Mouse (Mus musculus): ENCODE measurements around the gene Ccdc113. TPM values are rescaled to one million over a fixed set of nuclear protein-coding genes. Genes with fewer than 3 reads are reported as not detected.

The Ccdc113 gene
- polyA plus RNA-seq, 1 experiment from 2014 or later, result 3.0 TPM

- no peak for ATAC-seq (ENCODE audit: low FRiP score)
- Histone ChIP-seq H3K27me3 (no peaks in the 10 kb centered on the region), H3K4me1 (replicated peaks) (no peaks in the 10 kb centered on the region), H3K4me3 (no peak overlapping the region), H3K9me3 (no peaks in the 10 kb centered on the region), H3K27ac (no peak overlapping the region), H3K9ac (no peak overlapping the region), H3K4me2 (no peak overlapping the region), H3K36me3 (no peaks in the 10 kb centered on the region)
- 54% methylated on average over 5 of the region's 5 CpGs for WGBS
Measured at GRCm38 (mm10) chr8:95504835-95505234, 29.1 kb upstream of the Ccdc113 start.

- 75% methylated on average over 3 of the region's 3 CpGs for WGBS
- no peak overlapping the region for H3K4me2 ChIP-seq
- H3K36me3 ChIP-seq, result no peaks in the 10 kb centered on the region
- no peak overlapping the region for H3K27ac ChIP-seq
- no peak for ATAC-seq (ENCODE audit: low FRiP score)
- H3K9ac ChIP-seq, result no peak overlapping the region
- no peak overlapping the region for H3K4me3 ChIP-seq
- no peaks in the 10 kb centered on the region for H3K4me1 ChIP-seq (replicated peaks)
- H3K9me3 ChIP-seq, result no peaks in the 10 kb centered on the region
- no peaks in the 10 kb centered on the region for H3K27me3 ChIP-seq
Measured at GRCm38 (mm10) chr8:95505606-95506005, 28.3 kb upstream of the Ccdc113 start.

- ATAC-seq (ENCODE audit: low FRiP score), result no peak
- no peaks in the 10 kb centered on the region for H3K4me1 ChIP-seq (replicated peaks)
Measured at GRCm38 (mm10) chr8:95506245-95506644, 27.6 kb upstream of the Ccdc113 start.

DNA sequence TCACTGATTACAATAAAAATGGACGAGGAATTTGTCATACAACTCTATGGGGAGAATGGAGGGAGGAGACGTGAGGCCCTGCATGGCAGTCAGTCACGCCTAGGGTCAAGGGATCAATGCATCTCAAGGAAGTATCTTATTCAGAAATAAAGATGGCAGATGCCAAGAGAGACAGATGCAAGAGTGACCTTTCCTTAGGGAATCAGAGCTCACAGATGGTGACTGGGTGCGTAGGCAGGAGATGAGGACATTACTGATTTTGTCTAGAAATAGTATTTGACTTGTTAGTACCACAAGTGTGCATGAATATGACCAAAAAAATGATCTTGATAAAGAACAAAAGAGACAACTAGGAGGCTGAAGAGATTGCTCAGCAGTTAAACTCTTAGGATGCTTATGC is 21.6 kb upstream of the Ccdc113 start:
- Histone ChIP-seq H3K4me1 (replicated peaks) (0 out of 2 replicates have a peak, but pooled peaks cover 3% of the 10 kb centered on the region), H3K9ac (no peak overlapping the region), H3K4me2 (no peak overlapping the region), H3K27me3 (no peaks in the 10 kb centered on the region), H3K36me3 (no peaks in the 10 kb centered on the region), H3K27ac (no peak overlapping the region), H3K4me3 (no peak overlapping the region), H3K9me3 (no peaks in the 10 kb centered on the region)
- WGBS, result 45% methylated on average over 4 of the region's 4 CpGs
- ATAC-seq (ENCODE audit: low FRiP score), result no peak

More at GRCm38 (mm10) chr8:95506245-95506644, 27.6 kb upstream of the Ccdc113 start:
- Histone ChIP-seq H3K4me3 (no peak overlapping the region), H3K36me3 (no peaks in the 10 kb centered on the region), H3K9ac (no peak overlapping the region), H3K9me3 (no peaks in the 10 kb centered on the region), H3K27me3 (no peaks in the 10 kb centered on the region), H3K27ac (no peak overlapping the region), H3K4me2 (no peak overlapping the region)
- 67% methylated on average over 5 of the region's 5 CpGs for WGBS

DNA sequence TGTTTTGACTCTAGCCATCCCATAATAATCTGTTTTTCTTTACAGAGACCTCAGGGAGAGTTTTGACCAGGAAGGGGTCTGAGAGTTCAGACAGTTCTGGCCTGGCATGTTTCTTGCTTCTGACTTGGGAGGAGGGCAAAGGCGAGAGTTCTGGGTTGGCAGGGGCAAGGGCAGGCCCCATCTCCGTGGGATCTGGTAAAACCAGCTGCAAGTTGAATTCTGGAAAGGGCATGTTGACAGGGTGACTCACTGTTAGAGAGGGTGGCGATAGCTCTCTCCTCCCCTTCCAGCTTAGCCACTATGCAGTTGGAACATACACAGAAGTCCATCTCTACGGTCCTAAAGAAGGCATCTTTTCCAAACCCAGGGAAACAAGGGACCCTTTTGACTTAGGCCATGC is 20.7 kb upstream of the Ccdc113 start:
- WGBS, result 78% methylated on average over 4 of the region's 4 CpGs
- no peak overlapping the region for H3K27ac ChIP-seq
- H3K27me3 ChIP-seq, result no peaks in the 10 kb centered on the region
- H3K4me3 ChIP-seq, result no peak overlapping the region
- H3K36me3 ChIP-seq, result no peaks in the 10 kb centered on the region
- 0 out of 2 replicates have a peak, but pooled peaks cover 3% of the 10 kb centered on the region for H3K4me1 ChIP-seq (replicated peaks)
- H3K4me2 ChIP-seq, result no peak overlapping the region
- no peak overlapping the region for H3K9ac ChIP-seq
- H3K9me3 ChIP-seq, result no peaks in the 10 kb centered on the region
- ATAC-seq (ENCODE audit: low FRiP score), result no peak

GRCm38 (mm10) chr8:95516928-95517327 is 17.0 kb upstream of the Ccdc113 start:
- no peaks in the 10 kb centered on the region for H3K9me3 ChIP-seq
- no peak overlapping the region for H3K9ac ChIP-seq
- H3K27ac ChIP-seq, result no peak overlapping the region
- ATAC-seq (ENCODE audit: low FRiP score), result no peak
- H3K4me2 ChIP-seq, result no peak overlapping the region
- no peaks in the 10 kb centered on the region for H3K36me3 ChIP-seq
- H3K4me3 ChIP-seq, result no peak overlapping the region
- 90% methylated on average over 6 of the region's 6 CpGs for WGBS
- H3K4me1 ChIP-seq (replicated peaks), result 0 out of 2 replicates have a peak, but pooled peaks cover 3% of the 10 kb centered on the region
- H3K27me3 ChIP-seq, result no peaks in the 10 kb centered on the region

- Histone ChIP-seq H3K9ac (no peak overlapping the region), H3K4me2 (no peak overlapping the region), H3K27ac (no peak overlapping the region), H3K4me3 (no peak overlapping the region), H3K27me3 (no peaks in the 10 kb centered on the region), H3K9me3 (no peaks in the 10 kb centered on the region), H3K36me3 (no peaks in the 10 kb centered on the region), H3K4me1 (replicated peaks) (no peaks in the 10 kb centered on the region)
- WGBS, result 93% methylated on average over 4 of the region's 4 CpGs
- ATAC-seq (ENCODE audit: low FRiP score), result no peak
Measured at GRCm38 (mm10) chr8:95523991-95524390, 9.9 kb upstream of the Ccdc113 start.

- no peaks in the 10 kb centered on the region for H3K9me3 ChIP-seq
- ATAC-seq (ENCODE audit: low FRiP score), result no peak
- H3K4me3 ChIP-seq, result no peak overlapping the region
- no peaks in the 10 kb centered on the region for H3K36me3 ChIP-seq
- WGBS, result 77% methylated on average over 10 of the region's 10 CpGs
- no peak overlapping the region for H3K9ac ChIP-seq
- no peaks in the 10 kb centered on the region for H3K4me1 ChIP-seq (replicated peaks)
- H3K4me2 ChIP-seq, result no peak overlapping the region
- H3K27ac ChIP-seq, result no peak overlapping the region
- H3K27me3 ChIP-seq, result no peaks in the 10 kb centered on the region
Measured at GRCm38 (mm10) chr8:95528194-95528593, 5.7 kb upstream of the Ccdc113 start.

DNA sequence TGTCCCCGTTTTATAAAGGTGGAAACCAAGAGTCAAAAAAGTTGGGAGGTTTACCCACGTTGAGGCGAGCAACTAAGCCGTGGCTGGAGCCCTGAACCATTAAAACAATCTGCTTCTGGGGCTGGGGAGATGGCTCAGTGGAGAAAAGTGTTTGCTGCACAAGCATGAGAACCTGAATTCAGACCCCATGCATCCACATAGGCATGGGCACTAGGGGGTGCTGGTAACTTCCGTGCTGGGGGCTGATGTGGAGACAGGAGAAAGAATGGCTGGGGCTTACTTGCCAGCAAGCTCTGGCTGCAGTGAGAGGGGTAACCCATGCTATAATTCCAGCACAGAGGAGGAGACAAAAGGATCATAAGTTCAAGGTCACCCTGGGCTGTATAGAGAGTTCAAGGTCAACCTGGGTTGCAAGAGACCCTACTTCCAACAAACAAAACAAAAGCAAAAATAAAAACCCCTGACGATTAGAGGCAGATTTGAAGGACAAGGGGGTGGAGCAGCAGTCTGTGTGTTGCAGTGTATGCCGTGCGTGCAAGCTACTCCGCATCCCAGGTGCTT is 5.1 kb upstream of the Ccdc113 start:
- Histone ChIP-seq H3K36me3 (no peaks in the 10 kb centered on the region), H3K4me3 (no peak overlapping the region)
- 67% methylated on average over 9 of the region's 9 CpGs for WGBS

DNA sequence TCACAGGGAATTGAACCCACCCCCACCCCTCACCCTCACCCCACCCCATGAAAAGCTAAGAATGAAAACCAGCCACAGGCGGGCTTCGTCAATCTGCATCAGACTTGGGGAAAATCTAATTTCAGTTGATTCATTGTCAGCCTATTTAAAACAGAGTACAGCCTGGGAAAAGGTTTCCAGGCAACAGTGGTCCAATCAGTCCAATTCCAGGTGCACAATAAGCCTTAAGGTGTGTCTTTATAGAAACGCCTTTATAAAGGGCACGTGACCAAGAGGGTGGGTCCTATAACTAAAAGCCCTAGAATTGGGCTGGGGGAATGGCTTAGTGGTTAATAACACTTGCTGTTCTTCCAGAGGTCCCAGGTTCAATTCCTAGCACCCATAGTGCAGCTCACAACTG is 1.7 kb upstream of the Ccdc113 start:
- ATAC-seq (ENCODE audit: low FRiP score), result no peak
- no peak overlapping the region for H3K4me2 ChIP-seq
- peaks cover 12% of the 10 kb centered on the region for H3K4me1 ChIP-seq (replicated peaks)
- H3K27ac ChIP-seq, result no peak overlapping the region
- WGBS, result 70% methylated on average over 4 of the region's 4 CpGs
- H3K9me3 ChIP-seq, result no peaks in the 10 kb centered on the region
- no peak overlapping the region for H3K9ac ChIP-seq
- no peaks in the 10 kb centered on the region for H3K36me3 ChIP-seq
- no peak overlapping the region for H3K4me3 ChIP-seq
- no peaks in the 10 kb centered on the region for H3K27me3 ChIP-seq

More for the DNA sequence above, 5.1 kb upstream of the Ccdc113 start:
- Histone ChIP-seq H3K4me1 (replicated peaks) (peaks cover 6% of the 10 kb centered on the region; the same call in 1 of the 2 replicates), H3K27me3 (no peaks in the 10 kb centered on the region), H3K27ac (no peak overlapping the region), H3K9me3 (no peaks in the 10 kb centered on the region), H3K9ac (no peak overlapping the region), H3K4me2 (no peak overlapping the region)
- no peak for ATAC-seq (ENCODE audit: low FRiP score)

DNA sequence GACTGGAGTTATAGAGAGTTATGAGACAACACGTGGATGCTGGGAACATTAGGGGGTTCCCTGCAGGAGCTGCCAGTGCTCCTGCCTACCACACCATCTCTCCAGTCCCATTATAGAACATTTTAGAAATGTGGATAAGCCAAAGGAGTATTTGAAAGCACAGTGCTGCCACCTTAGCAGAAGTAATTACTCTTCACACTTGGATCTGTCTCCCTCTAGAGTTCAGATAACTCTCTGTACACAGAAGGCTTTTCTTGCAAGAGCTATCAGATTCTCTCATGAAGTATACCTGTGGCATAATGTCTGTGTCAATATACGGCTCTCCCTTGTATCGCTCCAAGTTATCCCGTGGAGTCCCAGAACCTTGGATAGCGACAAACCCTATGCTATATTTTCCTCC is 5.6 kb downstream of the Ccdc113 start:
- Histone ChIP-seq H3K9ac (no peak overlapping the region), H3K9me3 (no peaks in the 10 kb centered on the region), H3K36me3 (no peaks in the 10 kb centered on the region), H3K4me1 (replicated peaks) (no peaks in the 10 kb centered on the region), H3K4me3 (no peak overlapping the region), H3K4me2 (no peak overlapping the region), H3K27me3 (no peaks in the 10 kb centered on the region), H3K27ac (no peak overlapping the region)
- 89% methylated on average over 5 of the region's 5 CpGs for WGBS
- ATAC-seq (ENCODE audit: low FRiP score), result no peak

- no peak for ATAC-seq (ENCODE audit: low FRiP score)
- H3K9ac ChIP-seq, result no peak overlapping the region
- H3K9me3 ChIP-seq, result no peaks in the 10 kb centered on the region
- H3K36me3 ChIP-seq, result no peaks in the 10 kb centered on the region
- H3K4me3 ChIP-seq, result no peak overlapping the region
- H3K27ac ChIP-seq, result no peak overlapping the region
- peaks cover 7% of the 10 kb centered on the region; the same call in 1 of the 2 replicates for H3K4me1 ChIP-seq (replicated peaks)
- no peak overlapping the region for H3K4me2 ChIP-seq
- WGBS, result 94% methylated on average over 6 of the region's 6 CpGs
- no peaks in the 10 kb centered on the region for H3K27me3 ChIP-seq
Measured at GRCm38 (mm10) chr8:95542191-95542590, 8.3 kb downstream of the Ccdc113 start.

GRCm38 (mm10) chr8:95543065-95543464 is 9.2 kb downstream of the Ccdc113 start:
- H3K36me3 ChIP-seq, result no peaks in the 10 kb centered on the region
- H3K27me3 ChIP-seq, result no peaks in the 10 kb centered on the region
- no peaks in the 10 kb centered on the region for H3K9me3 ChIP-seq
- peaks cover 7% of the 10 kb centered on the region; the same call in 1 of the 2 replicates for H3K4me1 ChIP-seq (replicated peaks)
- no peak overlapping the region for H3K9ac ChIP-seq
- ATAC-seq (ENCODE audit: low FRiP score), result no peak
- H3K27ac ChIP-seq, result no peak overlapping the region
- no peak overlapping the region for H3K4me2 ChIP-seq
- H3K4me3 ChIP-seq, result no peak overlapping the region
- 75% methylated on average over 3 of the region's 3 CpGs for WGBS

Data from hindbrain, embryonic 13.5 days (tissue).